Mouse (Mus musculus): ENCODE results near the gene Gm49358.

DNA sequence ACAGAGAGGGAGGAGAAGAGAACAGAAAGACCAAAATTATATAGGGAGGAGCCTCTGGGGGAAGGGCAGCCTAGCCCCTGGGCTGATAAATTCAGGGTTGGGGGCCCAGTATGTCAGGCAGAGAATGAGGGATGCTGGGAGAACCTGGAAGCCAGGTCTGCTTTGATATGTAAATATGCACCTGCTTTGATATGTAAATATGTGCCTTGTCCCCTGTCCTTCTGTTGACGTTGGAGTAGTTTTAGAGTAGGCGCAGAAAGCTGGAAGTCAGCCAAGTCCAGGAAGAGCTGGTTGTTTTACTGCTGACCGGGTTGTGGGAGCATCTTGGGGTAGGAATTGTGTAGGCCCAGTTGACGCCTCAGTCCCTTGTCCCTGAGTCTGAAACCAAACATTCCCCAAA lies 6.0 kb downstream of the Gm49358 start:
- no peak for TF ChIP-seq CTCF (conservative IDR thresholded peaks at IDR 0.05; ENCODE audit: insufficient read depth, insufficient read length, low read depth, low read length)
- no peak for TF ChIP-seq POLR2A (IDR thresholded peaks at IDR 0.05; ENCODE audit: low read depth, low read length)
